Comparison of ENCODE assay signal across 14 mouse cellular contexts in genomic region chr1:79639107-79639506, GRCm38 (mm10).
"Had no signal": no experiment of that assay in that cellular context is flagged by ENCODE, and none has a peak within 500 bp of the region (broad histone marks: within the 10 kb centered on the region; RNA-seq: fewer than 3 reads in every experiment).

No protein-coding gene starts in this region.

- ATAC-seq: liver, embryonic 12.5 days had no signal

- H3K27ac ChIP-seq: limb, embryonic 15.5 days; liver, embryonic 12.5 days; macrophage; midbrain, embryonic 13.5 days had no signal

- H3K4me3 ChIP-seq: limb, embryonic 15.5 days; liver, embryonic 12.5 days; megakaryocyte, embryonic 14.5 days; midbrain, embryonic 13.5 days had no signal

- H3K4me1 ChIP-seq: limb, embryonic 15.5 days; midbrain, embryonic 13.5 days had no signal

- H3K9me3 ChIP-seq: limb, embryonic 15.5 days; liver, embryonic 12.5 days; megakaryocyte, embryonic 14.5 days; midbrain, embryonic 13.5 days had no signal

- H3K4me2 ChIP-seq: limb, embryonic 15.5 days; liver, embryonic 12.5 days; lung, embryonic 14.5 days; midbrain, embryonic 13.5 days had no signal

- H3K9ac ChIP-seq: limb, embryonic 15.5 days; liver, embryonic 12.5 days; lung, embryonic 14.5 days; midbrain, embryonic 13.5 days had no signal

- DNase-seq: kidney, adult 11 months; kidney, adult 9 months; kidney, postnatal 10 days; layer of hippocampus, adult 9-11 months; layer of hippocampus, postnatal 36 days; lung, embryonic 14.5 days; lung, postnatal 10 days; spleen, adult 18-20 months; thymus, postnatal 4 days had no signal

- H3K36me3 ChIP-seq: limb, embryonic 15.5 days; liver, embryonic 12.5 days; midbrain, embryonic 13.5 days had no signal

- H3K27me3 ChIP-seq: limb, embryonic 15.5 days; liver, embryonic 12.5 days; megakaryocyte, embryonic 14.5 days; midbrain, embryonic 13.5 days had no signal
